Mouse (Mus musculus): Measurements from ENCODE around the gene Siglecg. TPM values are rescaled to one million over a fixed set of nuclear protein-coding genes. Genes with fewer than 3 reads are reported as not detected.

The Siglecg gene
- 357 to 404 TPM (median 393 TPM) in 4 replicates for total RNA-seq (2023; ENCODE audit: inconsistent age)

GRCm38 (mm10) chr7:43408131-43408553 lies at the start of gene Siglecg:
Siglecg (plus strand) TSS chr7:43408204.

GRCm38 (mm10) chr7:43427406-43427805 lies 19.4 kb downstream of the Siglecg start, which contains the start of gene Lim2:
Lim2 (plus strand) TSS chr7:43427670.

GRCm38 (mm10) chr7:43436341-43437255 lies 28.6 kb downstream of the Siglecg start, which contains the start of gene Nkg7:
Nkg7 (plus strand) TSS chr7:43437073.

GRCm38 (mm10) chr7:43440482-43440881 lies 32.5 kb downstream of the Siglecg start, which contains the start of gene Cldnd2:
Cldnd2 (plus strand) TSS chr7:43440782.

GRCm38 (mm10) chr7:43443917-43444293 lies 35.9 kb downstream of the Siglecg start, which contains the start of the genes Etfb and Gm45233:
Etfb (plus strand) TSS chr7:43444083.
Gm45233 (plus strand) TSS chr7:43444128.

GRCm38 (mm10) chr7:43462851-43463250 lies 54.8 kb downstream of the Siglecg start, which contains the start of gene Vsig10l:
Vsig10l (plus strand) TSS chr7:43463151.

Other genes with a start within 250 kb of the Siglecg start
- 23.2 to 26.1 TPM (median 25.5 TPM) in 4 replicates for gene Zfp715, start 94.9 kb upstream of the Siglecg start, total RNA-seq (2023; ENCODE audit: inconsistent age)
- 0.45 to 0.77 TPM (median 0.45 TPM) in 3 of 4 replicates, not detected in the other for gene Siglecf, start 56.9 kb upstream of the Siglecg start, total RNA-seq (2023; ENCODE audit: inconsistent age)
- gene Lim2, start 19.5 kb downstream of the Siglecg start, total RNA-seq (2023; ENCODE audit: inconsistent age): not detected in 4 replicates
- gene Nkg7, start 28.9 kb downstream of the Siglecg start, total RNA-seq (2023; ENCODE audit: inconsistent age): 1.9 to 3.8 TPM (median 2.3 TPM) in 4 replicates
- gene Cldnd2, start 32.6 kb downstream of the Siglecg start, total RNA-seq (2023; ENCODE audit: inconsistent age): not detected in 4 replicates
- 36.1 to 51.0 TPM (median 48.9 TPM) in 4 replicates for gene Etfb, start 35.9 kb downstream of the Siglecg start, total RNA-seq (2023; ENCODE audit: inconsistent age)
- not detected in 4 replicates for gene Gm45233, start 35.9 kb downstream of the Siglecg start, total RNA-seq (2023; ENCODE audit: inconsistent age)
- gene Vsig10l, start 54.9 kb downstream of the Siglecg start, total RNA-seq (2023; ENCODE audit: inconsistent age): 2.0 to 3.9 TPM (median 2.3 TPM) in 4 replicates
- gene Iglon5, start 81.9 kb downstream of the Siglecg start, total RNA-seq (2023; ENCODE audit: inconsistent age): not detected in 4 replicates
- gene 4931406B18Rik, start 97.7 kb downstream of the Siglecg start, total RNA-seq (2023; ENCODE audit: inconsistent age): not detected in 4 replicates
- 1.7 to 3.5 TPM (median 2.3 TPM) in 4 replicates for gene Cd33, start 136.2 kb downstream of the Siglecg start, total RNA-seq (2023; ENCODE audit: inconsistent age)
- gene Zfp658, start 154.1 kb downstream of the Siglecg start, total RNA-seq (2023; ENCODE audit: inconsistent age): 1.9 to 2.5 TPM (median 2.5 TPM) in 4 replicates
- gene Zfp719, start 171.4 kb downstream of the Siglecg start, total RNA-seq (2023; ENCODE audit: inconsistent age): 8.9 to 14.1 TPM (median 10.7 TPM) in 4 replicates
- not detected in 4 replicates for gene Zfp819, start 199.0 kb downstream of the Siglecg start, total RNA-seq (2023; ENCODE audit: inconsistent age)
- gene Ceacam18, start 226.5 kb downstream of the Siglecg start, total RNA-seq (2023; ENCODE audit: inconsistent age): not detected in 4 replicates